Mouse (Mus musculus): ENCODE results near the gene Trim56. TPM values are rescaled to one million over a fixed set of nuclear protein-coding genes. Genes with fewer than 3 reads are reported as not detected.
A peak's percentile ranks its signal among the peaks of the same experiment; 100 is the strongest.

The Trim56 gene
- polyA plus RNA-seq, 1 experiment from 2014 or later = 7.0 TPM

GRCm38 (mm10) chr5:137076191-137076930 lies 39.6 kb downstream of the Trim56 start:
- Histone ChIP-seq H3K27ac (ENCODE audit: poor library complexity, severe bottlenecking) (peak overlapping the region; percentile 94), H3K9me3 (replicated peaks) (no peaks in the 10 kb centered on the region), H3K9ac (peak overlapping the region; percentile 17), H3K4me1 (replicated peaks) (peaks cover 73% of the 10 kb centered on the region), H3K4me3 (no peak overlapping the region), H3K36me3 (no peaks in the 10 kb centered on the region), H3K27me3 (replicated peaks) (no peaks in the 10 kb centered on the region), H3K4me2 (peak overlapping the region; percentile 3)
- peak; percentile 52; the same call in 1 of the 2 replicates for ATAC-seq (ENCODE audit: insufficient number of reproducible peaks, low FRiP score)
- WGBS = 14% methylated on average over 12 of the region's 12 CpGs

- peak overlapping the region; percentile 94 for H3K27ac ChIP-seq (ENCODE audit: poor library complexity, severe bottlenecking)
- peak overlapping the region; percentile 17; the same call in 1 of the 2 replicates for H3K9ac ChIP-seq
- no peaks in the 10 kb centered on the region for H3K27me3 ChIP-seq (replicated peaks)
- H3K4me1 ChIP-seq (replicated peaks) = peaks cover 73% of the 10 kb centered on the region
- no peaks in the 10 kb centered on the region for H3K36me3 ChIP-seq
- no peak overlapping the region for H3K4me3 ChIP-seq
- H3K4me2 ChIP-seq = peak overlapping the region; percentile 3; the same call in 1 of the 2 replicates
- ATAC-seq (ENCODE audit: insufficient number of reproducible peaks, low FRiP score) = no peak
- WGBS = 35% methylated on average over 6 of the region's 6 CpGs
- H3K9me3 ChIP-seq (replicated peaks) = no peaks in the 10 kb centered on the region
These were observed 40.3 kb downstream of the Trim56 start for GRCm38 (mm10) chr5:137075726-137076125.

- no peaks in the 10 kb centered on the region for H3K27me3 ChIP-seq (replicated peaks)
- H3K4me3 ChIP-seq = no peak overlapping the region
- H3K9me3 ChIP-seq (replicated peaks) = no peaks in the 10 kb centered on the region
- WGBS = 34% methylated on average over 6 of the region's 6 CpGs
- no peak overlapping the region for H3K4me2 ChIP-seq
- ATAC-seq (ENCODE audit: insufficient number of reproducible peaks, low FRiP score) = no peak
- H3K36me3 ChIP-seq = peaks cover 3% of the 10 kb centered on the region; the same call in 1 of the 2 replicates
- H3K9ac ChIP-seq = no peak overlapping the region
- H3K27ac ChIP-seq (ENCODE audit: poor library complexity, severe bottlenecking) = no peak overlapping the region
- peaks cover 65% of the 10 kb centered on the region for H3K4me1 ChIP-seq (replicated peaks)
These were observed 41.8 kb downstream of the Trim56 start for GRCm38 (mm10) chr5:137074191-137074651.

- no peak overlapping the region for H3K4me2 ChIP-seq
- no peak overlapping the region for H3K9ac ChIP-seq
- H3K27me3 ChIP-seq (replicated peaks) = no peaks in the 10 kb centered on the region
- ATAC-seq (ENCODE audit: insufficient number of reproducible peaks, low FRiP score) = no peak
- WGBS = 89% methylated on average over 8 of the region's 8 CpGs
- peaks cover 8% of the 10 kb centered on the region; the same call in 1 of the 2 replicates for H3K36me3 ChIP-seq
- peaks cover 54% of the 10 kb centered on the region for H3K4me1 ChIP-seq (replicated peaks)
- H3K9me3 ChIP-seq (replicated peaks) = no peaks in the 10 kb centered on the region
- H3K27ac ChIP-seq (ENCODE audit: poor library complexity, severe bottlenecking) = no peak overlapping the region
- no peak overlapping the region for H3K4me3 ChIP-seq
These were observed 42.9 kb downstream of the Trim56 start for GRCm38 (mm10) chr5:137073141-137073540.

- WGBS = 22% methylated on average over 23 of the region's 23 CpGs
- H3K4me2 ChIP-seq = peak within 1 kb of the TSS; percentile 68
- peak within 1 kb of the TSS; percentile 10; the same call in 1 of the 2 replicates for H3K9ac ChIP-seq
- H3K4me1 ChIP-seq (replicated peaks) = peaks cover 47% of the 10 kb centered on the region
- ATAC-seq (ENCODE audit: insufficient number of reproducible peaks, low FRiP score) = peak; percentile 78
- H3K4me3 ChIP-seq = peak within 1 kb of the TSS; percentile 37
- peaks cover 13% of the 10 kb centered on the region; the same call in 1 of the 2 replicates for H3K36me3 ChIP-seq
- H3K27ac ChIP-seq (ENCODE audit: poor library complexity, severe bottlenecking) = peak within 1 kb of the TSS; percentile 75
- no peaks in the 10 kb centered on the region for H3K9me3 ChIP-seq (replicated peaks)
- no peaks in the 10 kb centered on the region for H3K27me3 ChIP-seq (replicated peaks)
These were observed 43.7 kb downstream of the Trim56 start, which contains the start of gene Serpine1 for GRCm38 (mm10) chr5:137072079-137072960. Serpine1 (minus strand) TSS chr5:137072268.

- no peaks in the 10 kb centered on the region for H3K27me3 ChIP-seq (replicated peaks)
- 77% methylated on average over 19 of the region's 19 CpGs for WGBS
These were observed 45.0 kb downstream of the Trim56 start for GRCm38 (mm10) chr5:137070881-137071605.

GRCm38 (mm10) chr5:137068711-137069110 lies 47.3 kb downstream of the Trim56 start:
- Histone ChIP-seq H3K4me1 (replicated peaks) (peaks cover 14% of the 10 kb centered on the region), H3K36me3 (peaks cover 16% of the 10 kb centered on the region; the same call in 1 of the 2 replicates), H3K4me2 (no peak overlapping the region), H3K27ac (ENCODE audit: poor library complexity, severe bottlenecking) (no peak overlapping the region), H3K9me3 (replicated peaks) (no peaks in the 10 kb centered on the region), H3K9ac (no peak overlapping the region), H3K4me3 (no peak overlapping the region), H3K27me3 (replicated peaks) (no peaks in the 10 kb centered on the region)
- WGBS = 71% methylated on average over 4 of the region's 4 CpGs
- no peak for ATAC-seq (ENCODE audit: insufficient number of reproducible peaks, low FRiP score)

More at GRCm38 (mm10) chr5:137070881-137071605, 45.0 kb downstream of the Trim56 start:
- Histone ChIP-seq H3K27ac (ENCODE audit: poor library complexity, severe bottlenecking) (no peak overlapping the region), H3K4me1 (replicated peaks) (peaks cover 34% of the 10 kb centered on the region), H3K9me3 (replicated peaks) (no peaks in the 10 kb centered on the region), H3K36me3 (peaks cover 13% of the 10 kb centered on the region; the same call in 1 of the 2 replicates), H3K9ac (no peak overlapping the region), H3K4me3 (no peak overlapping the region), H3K4me2 (peak overlapping the region; percentile 68; the same call in 1 of the 2 replicates)
- no peak for ATAC-seq (ENCODE audit: insufficient number of reproducible peaks, low FRiP score)

GRCm38 (mm10) chr5:137065923-137066322 lies 50.1 kb downstream of the Trim56 start:
- H3K27ac ChIP-seq (ENCODE audit: poor library complexity, severe bottlenecking) = no peak overlapping the region
- H3K4me2 ChIP-seq = no peak overlapping the region
- no peak overlapping the region for H3K9ac ChIP-seq
- H3K4me3 ChIP-seq = no peak overlapping the region
- H3K9me3 ChIP-seq (replicated peaks) = no peaks in the 10 kb centered on the region
- H3K27me3 ChIP-seq (replicated peaks) = no peaks in the 10 kb centered on the region
- H3K4me1 ChIP-seq (replicated peaks) = 0 out of 2 replicates have a peak, but pooled peaks cover 6% of the 10 kb centered on the region
- peaks cover 16% of the 10 kb centered on the region; the same call in 1 of the 2 replicates for H3K36me3 ChIP-seq
- 71% methylated on average over 8 of the region's 8 CpGs for WGBS
- ATAC-seq (ENCODE audit: insufficient number of reproducible peaks, low FRiP score) = no peak

GRCm38 (mm10) chr5:137065454-137065853 lies 50.6 kb downstream of the Trim56 start:
- Histone ChIP-seq H3K9ac (no peak overlapping the region), H3K27me3 (replicated peaks) (no peaks in the 10 kb centered on the region), H3K36me3 (peaks cover 16% of the 10 kb centered on the region; the same call in 1 of the 2 replicates), H3K4me2 (no peak overlapping the region), H3K4me3 (no peak overlapping the region), H3K9me3 (replicated peaks) (no peaks in the 10 kb centered on the region), H3K27ac (ENCODE audit: poor library complexity, severe bottlenecking) (no peak overlapping the region), H3K4me1 (replicated peaks) (0 out of 2 replicates have a peak, but pooled peaks cover 6% of the 10 kb centered on the region)
- 69% methylated on average over 6 of the region's 6 CpGs for WGBS
- ATAC-seq (ENCODE audit: insufficient number of reproducible peaks, low FRiP score) = no peak

GRCm38 (mm10) chr5:137062601-137063000 lies 53.4 kb downstream of the Trim56 start:
- 78% methylated on average over 5 of the region's 5 CpGs for WGBS
- Histone ChIP-seq H3K4me2 (no peak overlapping the region), H3K36me3 (peaks cover 5% of the 10 kb centered on the region; the same call in 1 of the 2 replicates), H3K9ac (no peak overlapping the region), H3K9me3 (replicated peaks) (no peaks in the 10 kb centered on the region), H3K27me3 (replicated peaks) (no peaks in the 10 kb centered on the region), H3K4me3 (no peak overlapping the region), H3K4me1 (replicated peaks) (0 out of 2 replicates have a peak, but pooled peaks cover 6% of the 10 kb centered on the region), H3K27ac (ENCODE audit: poor library complexity, severe bottlenecking) (no peak overlapping the region)
- ATAC-seq (ENCODE audit: insufficient number of reproducible peaks, low FRiP score) = no peak

Measured in heart, embryonic 12.5 days (tissue).